Mouse (Mus musculus): ENCODE results near the gene Arhgap22.

Gene Arhgap22

DNA sequence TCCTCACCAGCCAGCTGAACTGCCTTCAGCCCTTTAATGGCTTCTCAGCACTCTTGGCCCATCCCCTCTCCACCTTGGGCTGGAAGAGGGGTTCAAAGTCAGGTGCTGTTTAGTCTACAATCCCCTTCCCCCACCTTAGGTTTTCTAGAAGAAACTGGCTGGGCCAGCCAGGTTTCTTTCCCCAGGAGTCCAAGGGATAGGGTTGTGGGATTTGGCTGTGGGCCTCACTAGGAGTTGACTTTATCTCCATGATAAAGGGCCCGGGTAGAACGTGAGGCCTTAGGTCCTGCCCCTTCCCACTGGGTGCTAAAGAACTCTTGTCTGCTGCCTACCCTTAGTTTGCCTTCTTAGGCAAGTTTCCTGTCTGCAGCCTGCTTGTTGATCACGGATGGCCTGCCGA lies 117.8 kb downstream of the Arhgap22 start:
- DNase-seq (ENCODE audit: low spot score), result no peak

DNA sequence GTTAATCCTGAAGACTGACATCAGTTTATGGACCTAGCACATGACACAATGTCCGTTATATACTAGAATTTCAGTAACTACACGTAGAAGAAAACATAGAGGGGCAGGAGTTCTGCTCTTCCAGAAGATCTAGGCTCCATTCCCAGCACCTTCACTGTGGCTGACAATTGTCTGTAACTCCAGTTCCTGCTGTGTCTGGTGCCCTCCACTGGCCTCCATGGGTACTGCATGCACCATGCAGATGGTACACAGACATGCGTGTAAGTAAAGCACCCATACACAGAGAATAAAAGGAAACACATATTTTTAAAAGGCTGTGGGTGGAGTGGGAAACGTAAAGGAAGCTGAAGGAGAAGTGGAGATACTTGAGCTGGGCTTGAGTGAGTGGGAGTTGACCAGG lies 120.0 kb downstream of the Arhgap22 start:
- DNase-seq (ENCODE audit: low spot score), result no peak

GRCm38 (mm10) chr14:33334402-33334801 lies 120.6 kb downstream of the Arhgap22 start:
- DNase-seq (ENCODE audit: low spot score), result no peak

GRCm38 (mm10) chr14:33335733-33336132 lies 121.9 kb downstream of the Arhgap22 start:
- no peak for DNase-seq (ENCODE audit: low spot score)

GRCm38 (mm10) chr14:33338684-33339083 lies 124.9 kb downstream of the Arhgap22 start:
- no peak for DNase-seq (ENCODE audit: low spot score)

- DNase-seq (ENCODE audit: low spot score), result no peak
Observed at GRCm38 (mm10) chr14:33343131-33343725, 129.4 kb downstream of the Arhgap22 start.

- DNase-seq (ENCODE audit: low spot score), result no peak
Observed at GRCm38 (mm10) chr14:33346546-33346945, 132.7 kb downstream of the Arhgap22 start.

- no peak for DNase-seq (ENCODE audit: low spot score)
Observed at GRCm38 (mm10) chr14:33347738-33348137, 133.9 kb downstream of the Arhgap22 start.

GRCm38 (mm10) chr14:33348146-33348545 lies 134.3 kb downstream of the Arhgap22 start:
- no peak for DNase-seq (ENCODE audit: low spot score)

- DNase-seq (ENCODE audit: low spot score), result peak; percentile 53
Observed at GRCm38 (mm10) chr14:33351019-33351418, 137.2 kb downstream of the Arhgap22 start.

- no peak for DNase-seq (ENCODE audit: low spot score)
Observed at GRCm38 (mm10) chr14:33351984-33352722, 138.3 kb downstream of the Arhgap22 start.

- no peak for DNase-seq (ENCODE audit: low spot score)
Observed at GRCm38 (mm10) chr14:33352890-33353289, 139.1 kb downstream of the Arhgap22 start.

DNA sequence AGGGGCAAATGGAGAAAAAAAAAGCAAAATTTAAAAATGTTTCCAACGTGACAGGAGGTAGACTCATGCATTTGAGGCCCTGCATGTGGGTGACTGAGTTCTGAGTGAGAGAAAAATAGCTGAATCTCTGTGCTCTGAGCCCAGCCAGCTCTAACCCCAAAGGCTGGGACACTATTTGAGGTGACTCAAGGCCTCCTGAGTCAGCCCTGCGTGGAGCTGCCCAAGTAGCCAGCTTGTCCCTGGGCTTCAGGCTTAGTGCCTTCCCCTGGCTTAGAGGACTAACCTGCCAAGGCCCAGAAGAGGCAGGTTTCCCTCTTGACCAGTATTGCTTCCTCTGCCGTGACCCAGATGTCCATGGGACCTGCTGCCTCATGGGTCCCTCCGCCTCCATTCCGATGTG lies 141.4 kb downstream of the Arhgap22 start:
- DNase-seq (ENCODE audit: low spot score), result no peak

GRCm38 (mm10) chr14:33357600-33358368 lies 144.0 kb downstream of the Arhgap22 start:
- no peak for DNase-seq (ENCODE audit: low spot score)

- DNase-seq (ENCODE audit: low spot score), result no peak
Observed at GRCm38 (mm10) chr14:33358891-33359290, 145.1 kb downstream of the Arhgap22 start.

GRCm38 (mm10) chr14:33361546-33361945 lies 147.7 kb downstream of the Arhgap22 start:
- no peak for DNase-seq (ENCODE audit: low spot score)

DNA sequence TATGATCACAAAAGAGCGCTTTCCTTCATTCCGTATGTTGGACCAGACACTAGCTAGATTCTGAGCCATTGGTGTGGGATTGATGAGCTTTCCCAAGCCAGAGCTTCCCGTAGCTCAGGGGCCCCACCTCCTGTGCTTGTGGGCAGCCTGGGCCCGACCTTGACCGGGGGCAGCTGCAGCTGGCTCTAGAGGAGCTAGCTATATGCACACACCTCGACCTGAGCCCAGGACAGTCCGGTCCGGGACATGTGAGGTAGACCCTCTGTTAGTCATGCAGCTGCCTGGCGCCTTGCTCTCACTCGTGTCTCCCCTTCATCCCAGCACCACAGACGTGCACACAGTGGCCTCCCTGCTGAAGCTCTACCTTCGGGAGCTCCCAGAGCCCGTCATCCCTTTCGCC lies 148.3 kb downstream of the Arhgap22 start:
- DNase-seq (ENCODE audit: low spot score), result no peak

DNA sequence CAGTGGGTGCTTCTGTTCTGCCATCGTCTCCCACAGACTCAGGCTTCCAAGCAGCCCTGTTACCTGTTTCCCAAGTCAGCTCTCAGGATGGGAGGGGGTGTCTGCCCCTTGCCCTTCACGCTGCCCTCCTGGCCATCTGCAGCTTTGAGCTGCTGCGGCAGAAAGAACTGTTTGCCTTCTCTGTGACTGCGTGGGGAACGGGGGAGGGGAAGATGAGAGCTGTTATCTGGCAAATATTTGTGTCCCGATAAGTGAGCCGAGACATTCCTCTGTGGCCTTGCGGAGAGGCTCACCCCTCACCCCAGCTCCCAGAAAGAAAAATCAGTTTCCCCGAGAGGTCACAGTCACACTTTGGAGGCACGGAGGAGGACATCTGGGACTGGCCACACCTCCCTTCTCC lies 149.0 kb downstream of the Arhgap22 start:
- DNase-seq (ENCODE audit: low spot score), result no peak

- no peak for DNase-seq (ENCODE audit: low spot score)
Observed at GRCm38 (mm10) chr14:33363611-33364010, 149.8 kb downstream of the Arhgap22 start.

GRCm38 (mm10) chr14:33364061-33364460 lies 150.2 kb downstream of the Arhgap22 start:
- no peak for DNase-seq (ENCODE audit: low spot score)

DNA sequence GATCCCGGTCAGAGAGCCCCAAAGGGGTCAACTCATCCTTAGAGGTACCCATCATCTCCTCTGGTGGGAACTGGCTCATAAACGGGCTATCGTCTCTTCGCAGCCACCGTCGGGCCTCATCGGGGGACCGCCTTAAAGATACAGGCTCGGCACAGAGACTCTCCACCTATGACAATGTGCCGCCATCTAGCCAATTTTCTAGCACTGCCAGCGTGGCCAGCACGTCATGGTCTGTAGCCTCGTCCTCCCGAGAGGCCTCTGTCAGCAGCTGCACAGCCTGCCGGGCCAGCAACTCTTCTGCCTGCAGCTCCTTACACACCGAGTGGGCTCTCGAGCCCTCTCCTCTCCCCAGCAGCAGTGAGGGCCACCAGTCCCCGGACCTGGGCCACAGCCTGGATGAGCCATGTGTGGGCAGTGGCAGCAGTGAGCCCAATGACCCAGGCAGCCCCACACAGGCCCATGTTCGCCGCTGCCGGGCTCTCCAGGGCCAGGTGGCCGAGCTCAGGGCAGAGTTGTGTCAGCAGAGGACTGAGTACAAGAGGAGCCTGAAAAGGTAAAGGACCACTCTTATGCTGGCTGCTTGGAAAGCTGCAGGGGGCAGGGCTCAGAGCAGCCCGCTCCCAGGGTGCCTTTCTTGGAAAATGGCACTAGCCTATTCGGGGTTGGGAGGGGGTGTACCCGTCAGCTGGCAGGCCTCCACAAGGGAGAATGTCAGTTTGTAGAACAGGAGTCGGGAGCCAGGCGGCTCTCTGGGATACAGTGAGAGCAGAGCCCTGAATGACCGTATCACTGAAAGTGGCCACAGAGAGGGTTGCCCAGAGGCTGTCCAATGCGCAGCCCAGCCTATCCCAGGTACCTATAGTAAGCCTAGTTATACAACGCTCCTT lies 153.3 kb downstream of the Arhgap22 start:
- DNase-seq (ENCODE audit: low spot score), result peak; percentile 2

DNA sequence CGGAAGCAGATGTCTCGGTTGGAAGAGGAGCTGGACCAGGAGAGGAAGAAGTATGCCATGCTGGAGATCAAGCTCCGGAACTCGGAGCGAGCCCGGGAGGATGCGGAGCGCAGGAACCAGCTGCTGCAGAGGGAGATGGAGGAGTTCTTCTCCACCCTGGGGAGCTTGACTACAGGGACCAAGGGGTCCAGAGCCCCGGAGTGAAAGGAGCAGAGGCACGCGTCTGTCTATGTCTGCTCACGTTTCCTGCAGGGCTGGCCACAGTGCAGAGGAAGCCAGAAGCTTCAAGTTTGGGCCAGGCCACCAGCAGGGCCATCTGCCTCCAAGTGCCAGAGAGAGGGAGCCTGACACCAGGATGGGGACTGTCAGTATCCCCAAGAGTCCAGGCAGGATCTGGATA lies 155.5 kb downstream of the Arhgap22 start:
- DNase-seq (ENCODE audit: low spot score), result no peak

Data from urinary bladder, postnatal 25 days (tissue).